Mouse (Mus musculus): Measurements from ENCODE around the gene Sstr4.

DNA sequence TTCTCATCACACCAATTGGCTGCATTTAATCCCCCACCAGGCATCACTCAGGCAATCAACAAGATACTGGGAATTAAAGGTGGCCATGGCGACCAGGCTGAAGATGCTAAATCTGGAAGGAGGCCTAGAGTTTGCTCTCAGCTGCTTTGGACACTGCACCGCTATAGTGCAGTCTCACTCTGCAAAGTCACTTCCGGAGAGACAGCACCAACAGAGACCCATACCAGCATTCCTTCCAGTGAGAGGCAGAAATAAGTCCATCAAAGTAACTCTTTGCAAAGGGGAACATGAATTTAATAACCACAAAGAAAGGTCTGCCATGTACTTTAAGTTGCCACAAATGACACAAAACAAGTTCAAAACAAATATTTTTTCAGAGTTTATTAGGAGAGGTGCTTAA, 41.1 kb downstream of the Sstr4 start:
- no peak for TF ChIP-seq CTCF (IDR thresholded peaks at IDR 0.05 in 2 of 3, conservative IDR thresholded peaks at IDR 0.05 in 1 of 3; ENCODE audit: control insufficient read depth in 1 of 3, insufficient read depth in 1 of 3, low read depth in 2 of 3, low read length in 3 of 3, poor library complexity in 1 of 3, severe bottlenecking in 1 of 3)
- TF ChIP-seq JUND (IDR thresholded peaks at IDR 0.05; ENCODE audit: low read depth, low read length) = no peak
- TF ChIP-seq MAX (IDR thresholded peaks at IDR 0.05; ENCODE audit: low read length) = no peak

Data from MEL (cell line).